Mouse (Mus musculus): Measurements from ENCODE around the gene Cpox. TPM values are rescaled to one million over a fixed set of nuclear protein-coding genes. Genes with fewer than 3 reads are reported as not detected.

The Cpox gene
- polyA plus RNA-seq, 2 experiments from 2014 or later: 48.3 to 55.6 TPM

GRCm38 (mm10) chr16:58763076-58763475 is 93.0 kb downstream of the Cpox start, which contains the start of gene Olfr172:
Olfr172 (minus strand) TSS chr16:58763176.
- ATAC-seq: no peak

Other genes with a start within 250 kb of the Cpox start
- 1 to 10 TPM; 5.7 to 9.5 TPM for gene St3gal6, start 146.0 kb upstream of the Cpox start, polyA plus RNA-seq (2017; shearing (Covaris generic))
- gene Gm813, start 53.3 kb upstream of the Cpox start, polyA plus RNA-seq (2017; shearing (Covaris generic)): not detected
- not detected for gene E330017A01Rik, start 31.6 kb upstream of the Cpox start, polyA plus RNA-seq (2017; shearing (Covaris generic))
- 10 to 100 TPM; 35.4 to 55.3 TPM for gene Gpr15, start 48.8 kb downstream of the Cpox start, polyA plus RNA-seq (2017; shearing (Covaris generic))
- gene Cldnd1, start 57.6 kb downstream of the Cpox start, polyA plus RNA-seq (2017; shearing (Covaris generic)): 100 to 1,000 TPM; 201 to 243 TPM
- gene Olfr172, start 92.9 kb downstream of the Cpox start, polyA plus RNA-seq (2017; shearing (Covaris generic)): under 1 TPM; 0.28 to 0.61 TPM
- gene Olfr173, start 130.0 kb downstream of the Cpox start, polyA plus RNA-seq (2017; shearing (Covaris generic)): 1 to 10 TPM in 1 of 2 experiments, under 1 TPM in 1; 0.87 to 5.7 TPM
- under 1 TPM in 1 of 2 experiments, not detected in 1; 0.27 TPM for gene Olfr175-ps1, start 156.5 kb downstream of the Cpox start, polyA plus RNA-seq (2017; shearing (Covaris generic))
- gene Olfr177, start 204.5 kb downstream of the Cpox start, polyA plus RNA-seq (2017; shearing (Covaris generic)): not detected
- not detected for gene Olfr178, start 221.8 kb downstream of the Cpox start, polyA plus RNA-seq (2017; shearing (Covaris generic))